Mouse (Mus musculus) hindbrain, embryonic 16.5 days (tissue): ENCODE data around the gene Uqcrfs1. TPM values are rescaled to one million over a fixed set of nuclear protein-coding genes. Genes with fewer than 3 reads are reported as not detected.

Source experiments
- ATAC-seq: fragments of 200-750 bp; cut with Nextera tagmentation; 2 replicates; pipeline ENCODE4 v1.8.0; 2017; ENCODE audit warnings: moderate TSS enrichment, moderate library complexity
- H3K27ac ChIP-seq: fragments of 300-500 bp; sonication (generic); 2 replicates; pipeline ENCODE4 v1.5.1; 2014; ENCODE audit warnings: low read depth, mild to moderate bottlenecking, control low read depth, low read length, moderate library complexity
- H3K27me3 ChIP-seq: fragments of 300-500 bp; sonication (generic); replicated peaks from 2 replicates; pipeline ENCODE4 v1.6.1; 2014; ENCODE audit warnings: low read length; ENCODE audit not compliant: control insufficient read depth, insufficient read depth
- H3K36me3 ChIP-seq: fragments of 300-500 bp; sonication (generic); 2 replicates; pipeline ENCODE4 v1.6.1; 2014; ENCODE audit warnings: mild to moderate bottlenecking, low read length, moderate library complexity, mixed read lengths; ENCODE audit not compliant: control insufficient read depth, insufficient read depth
- H3K4me1 ChIP-seq: fragments of 300-500 bp; sonication (generic); 2 replicates; pipeline ENCODE4 v1.6.1; 2014; ENCODE audit warnings: low read depth, low read length; ENCODE audit not compliant: control insufficient read depth, insufficient read depth
- H3K4me2 ChIP-seq: fragments of 300-500 bp; sonication (generic); 2 replicates; pipeline ENCODE4 v1.6.1; 2014; ENCODE audit warnings: mild to moderate bottlenecking, low read length, control low read depth, moderate library complexity
- H3K4me3 ChIP-seq: fragments of 300-500 bp; sonication (generic); 2 replicates; pipeline ENCODE4 v1.5.1; 2014; ENCODE audit warnings: mild to moderate bottlenecking, low read length, control low read depth, moderate library complexity
- H3K9ac ChIP-seq: fragments of 300-500 bp; sonication (generic); 2 replicates; pipeline ENCODE4 v1.6.1; 2014; ENCODE audit warnings: low read depth, mild to moderate bottlenecking, control low read depth, low read length, moderate library complexity
- H3K9me3 ChIP-seq: fragments of 300-500 bp; sonication (generic); 2 replicates; pipeline ENCODE4 v1.6.1; 2014; ENCODE audit warnings: mild to moderate bottlenecking, low read length, moderate library complexity; ENCODE audit not compliant: control insufficient read depth
- WGBS: fragments of 180-500 bp; shearing (Covaris S2); extraction: QIAGEN DNeasy Blood & Tissue Kit; methylation state at CpG from one replicate; pipeline ENCODE4 v1.1.7; 2014; 5-methylcytosine and 5-hydroxymethylcytosine counted together
- polyA plus RNA-seq: library from polyadenylated mRNA; unstranded; fragments of >200 nt; fragmentation: Nextera tagmentation; extraction: Ambion mirVana; gene quantifications from 2 replicates; pipeline ENCODE4 v1.2.1, GENCODE M21; 2015

The Uqcrfs1 gene
- polyA plus RNA-seq, 1 experiment from 2014 or later, result 329 TPM

- H3K4me2 ChIP-seq, result no peak overlapping the region
- no peaks in the 10 kb centered on the region for H3K4me1 ChIP-seq
- no peaks in the 10 kb centered on the region for H3K36me3 ChIP-seq
- no peak overlapping the region for H3K9ac ChIP-seq
- H3K27me3 ChIP-seq, result no peaks in the 10 kb centered on the region
- no peaks in the 10 kb centered on the region for H3K9me3 ChIP-seq
- 92% methylated on average over 1 of the region's 1 CpGs for WGBS
- ATAC-seq, result no peak
- H3K27ac ChIP-seq, result no peak overlapping the region
- no peak overlapping the region for H3K4me3 ChIP-seq
These were observed 15.4 kb upstream of the Uqcrfs1 start for GRCm38 (mm10) chr13:30560603-30561002.

GRCm38 (mm10) chr13:30560052-30560451 is 14.9 kb upstream of the Uqcrfs1 start:
- no peaks in the 10 kb centered on the region for H3K36me3 ChIP-seq
- H3K9ac ChIP-seq, result no peak overlapping the region
- ATAC-seq, result no peak
- H3K27me3 ChIP-seq, result no peaks in the 10 kb centered on the region
- no peaks in the 10 kb centered on the region for H3K4me1 ChIP-seq
- H3K4me2 ChIP-seq, result no peak overlapping the region
- no peaks in the 10 kb centered on the region for H3K9me3 ChIP-seq
- 86% methylated on average over 5 of the region's 5 CpGs for WGBS
- no peak overlapping the region for H3K27ac ChIP-seq
- H3K4me3 ChIP-seq, result no peak overlapping the region

GRCm38 (mm10) chr13:30557751-30558150 is 12.6 kb upstream of the Uqcrfs1 start:
- Histone ChIP-seq H3K4me2 (no peak overlapping the region), H3K27me3 (no peaks in the 10 kb centered on the region; the same call in 1 of the 2 replicates), H3K4me1 (no peaks in the 10 kb centered on the region), H3K9me3 (no peaks in the 10 kb centered on the region), H3K27ac (no peak overlapping the region), H3K4me3 (no peak overlapping the region), H3K36me3 (no peaks in the 10 kb centered on the region), H3K9ac (no peak overlapping the region)
- ATAC-seq, result no peak
- 94% methylated on average over 2 of the region's 2 CpGs for WGBS

GRCm38 (mm10) chr13:30553051-30553587 is 8.0 kb upstream of the Uqcrfs1 start:
- Histone ChIP-seq H3K9ac (no peak overlapping the region), H3K27me3 (no peaks in the 10 kb centered on the region; the same call in 1 of the 2 replicates), H3K4me3 (no peak overlapping the region), H3K36me3 (no peaks in the 10 kb centered on the region), H3K4me1 (no peaks in the 10 kb centered on the region), H3K9me3 (no peaks in the 10 kb centered on the region), H3K27ac (no peak overlapping the region), H3K4me2 (no peak overlapping the region)
- ATAC-seq, result no peak
- 42% methylated on average over 5 of the region's 5 CpGs for WGBS

GRCm38 (mm10) chr13:30549339-30549738 is 4.2 kb upstream of the Uqcrfs1 start:
- Histone ChIP-seq H3K27ac (no peak overlapping the region), H3K36me3 (no peaks in the 10 kb centered on the region), H3K9me3 (no peaks in the 10 kb centered on the region), H3K4me2 (no peak overlapping the region), H3K27me3 (no peaks in the 10 kb centered on the region; the same call in 1 of the 2 replicates), H3K4me1 (peaks cover 4% of the 10 kb centered on the region), H3K9ac (no peak overlapping the region), H3K4me3 (no peak overlapping the region)
- no peak for ATAC-seq
- WGBS, result 82% methylated on average over 5 of the region's 5 CpGs

GRCm38 (mm10) chr13:30548835-30549234 is 3.7 kb upstream of the Uqcrfs1 start:
- no peak for ATAC-seq
- Histone ChIP-seq H3K4me2 (no peak overlapping the region), H3K4me1 (peaks cover 9% of the 10 kb centered on the region), H3K9me3 (no peaks in the 10 kb centered on the region), H3K4me3 (no peak overlapping the region), H3K27me3 (no peaks in the 10 kb centered on the region), H3K9ac (no peak overlapping the region), H3K27ac (no peak overlapping the region), H3K36me3 (no peaks in the 10 kb centered on the region)
- 30% methylated on average over 2 of the region's 2 CpGs for WGBS

GRCm38 (mm10) chr13:30530761-30531160 is 14.4 kb downstream of the Uqcrfs1 start:
- no peaks in the 10 kb centered on the region for H3K9me3 ChIP-seq
- H3K4me3 ChIP-seq, result no peak overlapping the region
- H3K36me3 ChIP-seq, result no peaks in the 10 kb centered on the region
- ATAC-seq, result peak; percentile 93
- H3K9ac ChIP-seq, result no peak overlapping the region
- 9% methylated on average over 5 of the region's 5 CpGs for WGBS
- no peaks in the 10 kb centered on the region for H3K4me1 ChIP-seq
- peak overlapping the region; percentile 33 for H3K4me2 ChIP-seq
- H3K27me3 ChIP-seq, result no peaks in the 10 kb centered on the region
- no peak overlapping the region for H3K27ac ChIP-seq

GRCm38 (mm10) chr13:30524961-30525360 is 20.2 kb downstream of the Uqcrfs1 start:
- no peak overlapping the region for H3K4me2 ChIP-seq

GRCm38 (mm10) chr13:30523971-30524370 is 21.2 kb downstream of the Uqcrfs1 start:
- Histone ChIP-seq H3K9me3 (no peaks in the 10 kb centered on the region), H3K4me2 (no peak overlapping the region), H3K4me3 (no peak overlapping the region), H3K9ac (no peak overlapping the region), H3K27ac (no peak overlapping the region), H3K4me1 (no peaks in the 10 kb centered on the region), H3K27me3 (no peaks in the 10 kb centered on the region), H3K36me3 (no peaks in the 10 kb centered on the region)
- 91% methylated on average over 9 of the region's 9 CpGs for WGBS
- ATAC-seq, result no peak

More at GRCm38 (mm10) chr13:30524961-30525360, 20.2 kb downstream of the Uqcrfs1 start:
- no peak overlapping the region for H3K27ac ChIP-seq
- H3K9ac ChIP-seq, result no peak overlapping the region
- no peaks in the 10 kb centered on the region for H3K36me3 ChIP-seq
- H3K4me3 ChIP-seq, result no peak overlapping the region
- no peak; the same call in 1 of the 2 replicates for ATAC-seq
- H3K27me3 ChIP-seq, result no peaks in the 10 kb centered on the region
- no peaks in the 10 kb centered on the region for H3K4me1 ChIP-seq
- H3K9me3 ChIP-seq, result no peaks in the 10 kb centered on the region
- WGBS, result 81% methylated on average over 8 of the region's 8 CpGs
